ENCODE assay signal across 28 mouse cellular contexts in the genomic region with DNA sequence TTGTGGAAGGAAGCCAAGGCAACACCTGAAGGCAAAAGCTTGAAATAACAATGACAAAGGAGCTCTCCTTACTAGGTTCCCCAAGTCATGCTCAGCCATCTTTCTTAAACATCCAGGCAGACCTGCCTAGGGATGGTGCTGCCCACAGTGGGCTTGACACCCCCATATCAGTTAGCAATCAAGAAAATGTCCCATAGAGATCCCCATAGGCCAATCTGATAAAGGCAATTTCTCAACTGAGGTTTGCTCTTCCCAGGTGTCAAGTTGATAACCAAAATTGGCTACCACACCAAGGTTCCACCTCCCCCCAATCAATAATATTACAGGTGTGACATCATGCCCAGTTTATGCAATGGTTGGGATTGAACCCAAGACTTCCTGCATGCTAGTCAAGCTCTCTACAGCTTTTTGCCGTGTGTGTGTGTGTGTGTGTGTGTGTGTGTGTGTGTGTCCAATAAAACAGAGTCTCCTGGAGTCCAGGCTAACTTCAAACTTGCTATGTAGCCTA.
"Had no signal": no experiment of that assay in that cellular context is flagged by ENCODE, and none has a peak within 500 bp of the region (broad histone marks: within the 10 kb centered on the region; RNA-seq: fewer than 3 reads in every experiment).

No protein-coding gene starts in this region.

- DNase-seq: left cerebral cortex, postnatal 4 days; liver, embryonic 13.5 days; liver, postnatal 0 days; lung, adult 18-20 months; lung, adult 2 months; lung, embryonic 14.5 days; lung, postnatal 10 days; lung, postnatal 14 days; lung, postnatal 36 days; lung, postnatal 4 days; midbrain, embryonic 14.5 days had no signal

- H3K36me3 ChIP-seq: limb, embryonic 10.5 days; limb, embryonic 12.5 days; limb, embryonic 13.5 days; limb, embryonic 15.5 days; liver, embryonic 12.5 days; liver, embryonic 13.5 days; liver, embryonic 15.5 days; lung, embryonic 15.5 days; midbrain, embryonic 10.5 days; midbrain, embryonic 12.5 days; midbrain, embryonic 13.5 days; midbrain, embryonic 15.5 days; neural tube, embryonic 12.5 days had no signal

- H3K27ac ChIP-seq: left cerebral cortex, adult 2 months; limb, embryonic 10.5 days; limb, embryonic 12.5 days; limb, embryonic 13.5 days; limb, embryonic 15.5 days; liver, embryonic 12.5 days; liver, embryonic 13.5 days; liver, embryonic 14.5 days; liver, embryonic 15.5 days; lung, embryonic 15.5 days; macrophage; midbrain, embryonic 10.5 days; midbrain, embryonic 12.5 days; midbrain, embryonic 13.5 days; midbrain, embryonic 15.5 days; neural tube, embryonic 12.5 days had no signal

- H3K4me3 ChIP-seq: left cerebral cortex, adult 2 months; limb, embryonic 10.5 days; limb, embryonic 12.5 days; limb, embryonic 13.5 days; limb, embryonic 15.5 days; liver, embryonic 12.5 days; liver, embryonic 13.5 days; liver, embryonic 15.5 days; lung, embryonic 15.5 days; megakaryocyte, embryonic 14.5 days; midbrain, embryonic 10.5 days; midbrain, embryonic 12.5 days; midbrain, embryonic 13.5 days; midbrain, embryonic 15.5 days; myocyte; neural tube, embryonic 12.5 days had no signal

- H3K9ac ChIP-seq: limb, embryonic 12.5 days; limb, embryonic 13.5 days; limb, embryonic 15.5 days; liver, embryonic 12.5 days; liver, embryonic 13.5 days; liver, embryonic 14.5 days; liver, embryonic 15.5 days; liver, postnatal 0 days; lung, embryonic 14.5 days; lung, embryonic 15.5 days; midbrain, embryonic 12.5 days; midbrain, embryonic 13.5 days; midbrain, embryonic 15.5 days; neural tube, embryonic 12.5 days had no signal

- H3K27me3 ChIP-seq: limb, embryonic 12.5 days; limb, embryonic 13.5 days; limb, embryonic 15.5 days; liver, embryonic 12.5 days; liver, embryonic 13.5 days; liver, embryonic 15.5 days; lung, embryonic 15.5 days; megakaryocyte, embryonic 14.5 days; midbrain, embryonic 15.5 days; neural tube, embryonic 12.5 days had no signal

- H3K4me1 ChIP-seq: liver, embryonic 12.5 days; liver, embryonic 15.5 days; midbrain, embryonic 12.5 days; neural tube, embryonic 12.5 days had no signal
